Mouse (Mus musculus) forebrain, embryonic 11.5 days (tissue): ENCODE results near the gene Glcci1. TPM values are rescaled to one million over a fixed set of nuclear protein-coding genes. Genes with fewer than 3 reads are reported as not detected.

ENCODE experiments used
- ATAC-seq: fragments of 200-750 bp; cut with Nextera tagmentation; replicated peaks from 2 replicates; pipeline ENCODE4 v1.8.0; 2017; ENCODE audit warnings: moderate TSS enrichment; ENCODE audit not compliant: low FRiP score
- DNase-seq: peaks from one replicate; pipeline ENCODE4 v3.0.0-alpha.2; 2017; ENCODE audit warnings: low spot score
- H3K27ac ChIP-seq: fragments of 300-500 bp; sonication (generic); 2 replicates; pipeline ENCODE4 v1.5.1; 2014; ENCODE audit warnings: low read depth, low read length
- H3K27me3 ChIP-seq: fragments of 300-500 bp; sonication (generic); 2 replicates; pipeline ENCODE4 v1.6.1; 2014; ENCODE audit warnings: mild to moderate bottlenecking, low read length, mixed read lengths; ENCODE audit not compliant: control insufficient read depth, insufficient read depth
- H3K36me3 ChIP-seq: fragments of 300-500 bp; sonication (generic); 2 replicates; pipeline ENCODE4 v1.6.1; 2014; ENCODE audit warnings: mild to moderate bottlenecking, low read length, moderate library complexity, mixed read lengths; ENCODE audit not compliant: control insufficient read depth, insufficient read depth
- H3K4me1 ChIP-seq: fragments of 300-500 bp; sonication (generic); replicated peaks from 2 replicates; pipeline ENCODE4 v1.6.1; 2014; ENCODE audit warnings: low read length, mixed read lengths; ENCODE audit not compliant: control insufficient read depth, insufficient read depth
- H3K4me2 ChIP-seq: fragments of 300-500 bp; sonication (generic); 2 replicates; pipeline ENCODE4 v1.6.1; 2014; ENCODE audit warnings: low read depth, mild to moderate bottlenecking, low read length, moderate library complexity, mixed read lengths; ENCODE audit not compliant: severe bottlenecking
- H3K4me3 ChIP-seq: fragments of 300-500 bp; sonication (generic); 2 replicates; pipeline ENCODE4 v1.5.1; 2014; ENCODE audit warnings: low read depth, low read length
- H3K9ac ChIP-seq: fragments of 300-500 bp; sonication (generic); 2 replicates; pipeline ENCODE4 v1.6.1; 2014; ENCODE audit warnings: low read length
- H3K9me3 ChIP-seq: fragments of 300-500 bp; sonication (generic); 2 replicates; pipeline ENCODE4 v1.6.1; 2016; ENCODE audit warnings: low read length, mixed read lengths; ENCODE audit not compliant: control insufficient read depth
- WGBS: fragments of 180-500 bp; shearing (Covaris S2); extraction: QIAGEN DNeasy Blood & Tissue Kit; methylation state at CpG from one replicate; pipeline ENCODE4 v1.1.7; 2014; 5-methylcytosine and 5-hydroxymethylcytosine counted together
- polyA plus RNA-seq: library from polyadenylated mRNA; unstranded; fragments of >200 nt; fragmentation: Nextera tagmentation; extraction: Ambion mirVana; gene quantifications from 2 replicates; pipeline ENCODE4 v1.2.1, GENCODE M21; 2014

The Glcci1 gene
- polyA plus RNA-seq, 1 experiment from 2014 or later, result 16.8 TPM

GRCm38 (mm10) chr6:8556849-8557571 is 47.6 kb downstream of the Glcci1 start:
- Histone ChIP-seq H3K4me3 (no peak overlapping the region), H3K27ac (no peak overlapping the region), H3K9me3 (no peaks in the 10 kb centered on the region), H3K27me3 (no peaks in the 10 kb centered on the region), H3K4me2 (no peak overlapping the region), H3K9ac (no peak overlapping the region), H3K36me3 (no peaks in the 10 kb centered on the region; the same call in 1 of the 2 replicates), H3K4me1 (no peaks in the 10 kb centered on the region)
- 90% methylated on average over 5 of the region's 5 CpGs for WGBS
- no peak for ATAC-seq
- no peak for DNase-seq

- Histone ChIP-seq H3K9me3 (no peaks in the 10 kb centered on the region), H3K27me3 (no peaks in the 10 kb centered on the region), H3K27ac (no peak overlapping the region), H3K4me1 (no peaks in the 10 kb centered on the region), H3K4me3 (no peak overlapping the region), H3K9ac (no peak overlapping the region), H3K4me2 (no peak overlapping the region), H3K36me3 (no peaks in the 10 kb centered on the region; the same call in 1 of the 2 replicates)
- WGBS, result 90% methylated on average over 2 of the region's 2 CpGs
- ATAC-seq (no peak), DNase-seq (no peak)
These were observed 51.3 kb downstream of the Glcci1 start for GRCm38 (mm10) chr6:8560682-8561081.

GRCm38 (mm10) chr6:8582377-8582776 is 73.0 kb downstream of the Glcci1 start:
- WGBS, result 93% methylated on average over 9 of the region's 9 CpGs
- Histone ChIP-seq H3K4me2 (no peak overlapping the region), H3K27ac (no peak overlapping the region), H3K4me1 (no peaks in the 10 kb centered on the region), H3K9me3 (no peaks in the 10 kb centered on the region), H3K4me3 (no peak overlapping the region), H3K36me3 (no peaks in the 10 kb centered on the region), H3K27me3 (no peaks in the 10 kb centered on the region), H3K9ac (no peak overlapping the region)
- DNase-seq (no peak), ATAC-seq (no peak)

- WGBS, result 93% methylated on average over 3 of the region's 3 CpGs
- no peak overlapping the region for H3K4me3 ChIP-seq
- H3K9ac ChIP-seq, result no peak overlapping the region
- no peaks in the 10 kb centered on the region for H3K4me1 ChIP-seq
- H3K4me2 ChIP-seq, result no peak overlapping the region
- H3K9me3 ChIP-seq, result no peaks in the 10 kb centered on the region
- no peak for DNase-seq
- no peaks in the 10 kb centered on the region for H3K27me3 ChIP-seq
- no peaks in the 10 kb centered on the region for H3K36me3 ChIP-seq
- H3K27ac ChIP-seq, result no peak overlapping the region
- no peak for ATAC-seq
These were observed 74.5 kb downstream of the Glcci1 start for GRCm38 (mm10) chr6:8583892-8584291.

GRCm38 (mm10) chr6:8591665-8592064 is 82.3 kb downstream of the Glcci1 start:
- no peaks in the 10 kb centered on the region for H3K4me1 ChIP-seq
- no peaks in the 10 kb centered on the region for H3K27me3 ChIP-seq
- no peak for DNase-seq
- H3K27ac ChIP-seq, result no peak overlapping the region
- H3K4me2 ChIP-seq, result no peak overlapping the region
- WGBS, result 91% methylated on average over 9 of the region's 9 CpGs
- H3K9ac ChIP-seq, result no peak overlapping the region
- no peaks in the 10 kb centered on the region for H3K9me3 ChIP-seq
- H3K4me3 ChIP-seq, result no peak overlapping the region
- no peak for ATAC-seq
- H3K36me3 ChIP-seq, result no peaks in the 10 kb centered on the region

- 88% methylated on average over 2 of the region's 2 CpGs for WGBS
- H3K9me3 ChIP-seq, result no peaks in the 10 kb centered on the region
- H3K4me1 ChIP-seq, result no peaks in the 10 kb centered on the region
These were observed 108.0 kb downstream of the Glcci1 start for GRCm38 (mm10) chr6:8617369-8617768.

GRCm38 (mm10) chr6:8619582-8620350 is 110.4 kb downstream of the Glcci1 start:
- Histone ChIP-seq H3K36me3 (no peaks in the 10 kb centered on the region), H3K4me2 (no peak overlapping the region), H3K4me3 (no peak overlapping the region), H3K27me3 (no peaks in the 10 kb centered on the region), H3K4me1 (no peaks in the 10 kb centered on the region), H3K9me3 (no peaks in the 10 kb centered on the region), H3K27ac (no peak overlapping the region), H3K9ac (no peak overlapping the region)
- WGBS, result 81% methylated on average over 4 of the region's 4 CpGs
- ATAC-seq (no peak), DNase-seq (no peak)

More at GRCm38 (mm10) chr6:8617369-8617768, 108.0 kb downstream of the Glcci1 start:
- Histone ChIP-seq H3K36me3 (no peaks in the 10 kb centered on the region), H3K4me2 (no peak overlapping the region), H3K27me3 (no peaks in the 10 kb centered on the region), H3K4me3 (no peak overlapping the region), H3K27ac (no peak overlapping the region), H3K9ac (no peak overlapping the region)
- ATAC-seq, result no peak
- no peak for DNase-seq

- DNase-seq, result no peak
- no peak for ATAC-seq
- WGBS, result 83% methylated on average over 3 of the region's 3 CpGs
These were observed 113.6 kb downstream of the Glcci1 start for GRCm38 (mm10) chr6:8623045-8623444.

More at GRCm38 (mm10) chr6:8623045-8623444, 113.6 kb downstream of the Glcci1 start:
- H3K4me1 ChIP-seq, result no peaks in the 10 kb centered on the region
- H3K9me3 ChIP-seq, result no peaks in the 10 kb centered on the region
- no peaks in the 10 kb centered on the region for H3K36me3 ChIP-seq
- no peak overlapping the region for H3K27ac ChIP-seq
- H3K4me3 ChIP-seq, result no peak overlapping the region
- H3K27me3 ChIP-seq, result no peaks in the 10 kb centered on the region
- no peak overlapping the region for H3K9ac ChIP-seq
- H3K4me2 ChIP-seq, result no peak overlapping the region
